Comparison of ENCODE assay signal across 9 mouse cellular contexts in the genomic region with DNA sequence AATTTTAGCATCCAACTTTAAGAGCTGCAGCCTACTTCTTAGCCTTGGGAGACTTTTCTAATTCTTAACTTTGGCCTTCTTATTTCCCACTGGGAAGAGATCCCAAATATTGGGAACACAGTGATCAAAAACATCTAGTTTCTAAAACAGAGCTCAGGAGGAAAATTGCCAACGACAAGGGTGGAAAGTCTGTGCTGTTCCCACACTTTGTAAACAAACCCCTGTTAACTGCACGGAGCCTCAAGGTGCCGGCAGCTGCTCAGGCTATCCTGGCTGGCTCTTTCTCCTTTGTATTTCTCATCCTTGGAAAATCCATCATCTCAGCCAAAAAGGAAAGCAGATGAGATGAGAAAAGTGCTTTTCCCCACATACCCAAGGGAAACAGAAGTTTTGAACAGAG.
DNase-seq lines count a peak whose midpoint lies in the region.
"Had no signal": no experiment of that assay in that cellular context is flagged by ENCODE, and none has a peak within 500 bp of the region (broad histone marks: within the 10 kb centered on the region; RNA-seq: fewer than 3 reads in every experiment).

No protein-coding gene starts in this region.

- DNase-seq in kidney, postnatal 14 days: peak; percentile 8
- DNase-seq in kidney, postnatal 25 days: no peak
- peak; percentile 30 for DNase-seq in NIH3T3 (ENCODE audit: low read depth)
- DNase-seq in gastrocnemius, adult 18-20 months (ENCODE audit: low spot score): peak; percentile 77
- DNase-seq in layer of hippocampus, adult 9-11 months: peak; percentile 37
- no peak for DNase-seq in thymus, adult 18-20 months
- no peak for DNase-seq in embryo, embryonic 11 days
- no peak for DNase-seq in cerebellum, adult 11 months
- DNase-seq: kidney, adult 18-20 months had no signal

Comparison
In these comparisons a context has a peak if more than half of its experiments do, and no peak if none do; other contexts are left out.
1. DNase-seq: peak in kidney, postnatal 14 days (single experiment), NIH3T3 (single experiment), gastrocnemius, adult 18-20 months (single experiment) and layer of hippocampus, adult 9-11 months (single experiment); none in kidney, postnatal 25 days (0 of 2), thymus, adult 18-20 months (0 of 2), embryo, embryonic 11 days (single experiment) and cerebellum, adult 11 months (single experiment).